Mouse (Mus musculus) forebrain, embryonic 16.5 days (tissue): Measurements from ENCODE around the gene Napa. TPM values are rescaled to one million over a fixed set of nuclear protein-coding genes. Genes with fewer than 3 reads are reported as not detected.

Source experiments
- ATAC-seq: fragments of 200-750 bp; cut with Nextera tagmentation; 2 replicates; pipeline ENCODE4 v1.8.0; 2017; ENCODE audit warnings: mild to moderate bottlenecking, moderate library complexity
- H3K27ac ChIP-seq: fragments of 300-500 bp; sonication (generic); 2 replicates; pipeline ENCODE4 v1.5.1; 2014; ENCODE audit warnings: low read length, control low read depth
- H3K27me3 ChIP-seq: fragments of 300-500 bp; sonication (generic); replicated peaks from 2 replicates; pipeline ENCODE4 v1.6.1; 2014; ENCODE audit warnings: low read length; ENCODE audit not compliant: control insufficient read depth, insufficient read depth
- H3K36me3 ChIP-seq: fragments of 300-500 bp; sonication (generic); 2 replicates; pipeline ENCODE4 v1.6.1; 2014; ENCODE audit not compliant: control insufficient read depth, insufficient read depth
- H3K4me1 ChIP-seq: fragments of 300-500 bp; sonication (generic); replicated peaks from 2 replicates; pipeline ENCODE4 v1.6.1; 2014; ENCODE audit warnings: low read length; ENCODE audit not compliant: control insufficient read depth, insufficient read depth
- H3K4me2 ChIP-seq: fragments of 300-500 bp; sonication (generic); 2 replicates; pipeline ENCODE4 v1.6.1; 2014; ENCODE audit warnings: mild to moderate bottlenecking, low read length, control low read depth
- H3K4me3 ChIP-seq: fragments of 300-500 bp; sonication (generic); replicated peaks from 2 replicates; pipeline ENCODE4 v1.5.1; 2014; ENCODE audit warnings: mild to moderate bottlenecking, low read length, control low read depth
- H3K9ac ChIP-seq: fragments of 300-500 bp; sonication (generic); replicated peaks from 2 replicates; pipeline ENCODE4 v1.6.1; 2014; ENCODE audit warnings: low read depth, low read length, control low read depth
- H3K9me3 ChIP-seq: fragments of 300-500 bp; sonication (generic); 2 replicates; pipeline ENCODE4 v1.6.1; 2016; ENCODE audit warnings: low read length; ENCODE audit not compliant: control insufficient read depth
- WGBS: fragments of 180-500 bp; shearing (Covaris S2); extraction: QIAGEN DNeasy Blood & Tissue Kit; methylation state at CpG from one replicate; pipeline ENCODE4 v1.1.7; 2014; 5-methylcytosine and 5-hydroxymethylcytosine counted together
- polyA plus RNA-seq: library from polyadenylated mRNA; unstranded; fragments of >200 nt; fragmentation: Nextera tagmentation; extraction: Ambion mirVana; gene quantifications from 2 replicates; pipeline ENCODE4 v1.2.1, GENCODE M21; 2015

Gene Napa
- polyA plus RNA-seq = 197 and 220 TPM in 2 replicates

DNA sequence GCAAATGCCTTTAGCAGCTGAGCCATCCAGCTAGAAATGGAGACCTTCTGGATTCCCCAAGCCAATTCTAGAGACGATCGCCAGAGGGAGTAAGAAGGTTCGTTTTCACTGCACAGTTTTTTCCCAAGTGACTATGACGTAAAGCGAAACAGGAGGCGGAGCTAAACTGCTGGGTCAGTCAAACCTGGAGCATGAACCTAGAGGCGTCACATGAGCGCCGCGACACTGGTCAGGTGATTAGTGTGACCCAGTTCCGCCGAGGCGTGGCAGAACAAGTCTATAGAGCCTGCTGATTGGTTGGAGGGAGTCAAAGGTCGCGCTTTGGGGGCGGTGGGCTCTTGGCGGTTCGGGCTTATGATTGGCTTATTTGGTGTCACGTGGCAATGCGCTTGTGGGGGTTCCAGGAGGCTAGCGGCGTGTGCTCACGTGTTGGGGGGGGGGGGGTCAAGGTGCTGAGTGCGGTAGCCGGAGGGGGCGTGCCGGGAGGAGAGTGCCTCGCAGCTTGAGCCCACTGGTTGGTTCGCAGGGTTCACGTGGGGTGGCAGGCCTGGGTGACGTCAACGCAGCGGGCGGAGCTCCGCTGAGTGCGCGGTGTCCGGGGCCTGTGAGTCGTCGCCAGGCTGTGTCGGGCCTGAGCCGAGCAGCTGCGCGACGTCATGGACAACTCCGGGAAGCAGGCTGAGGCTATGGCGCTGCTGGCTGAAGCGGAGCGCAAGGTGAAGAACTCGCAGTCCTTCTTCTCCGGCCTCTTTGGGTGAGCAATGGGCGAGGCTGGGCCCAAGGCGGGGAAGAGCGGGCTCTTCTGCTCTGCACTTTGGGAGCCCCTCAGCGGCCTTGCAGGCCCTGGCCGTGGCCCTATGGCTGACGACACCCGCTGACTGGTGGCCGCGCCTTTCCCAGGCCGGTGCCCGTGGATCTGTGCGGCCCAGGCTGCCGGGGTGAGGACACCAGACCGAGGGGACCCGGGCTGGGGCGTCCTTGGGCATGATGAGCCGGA lies at the start of gene Napa:
Gene Napa (plus strand): TSS at position 438 of the 997 bp plus-strand sequence.
- Histone ChIP-seq H3K9ac (peak within 1 kb of the TSS; percentile 92), H3K4me1 (peaks cover 24% of the 10 kb centered on the region), H3K9me3 (no peaks in the 10 kb centered on the region), H3K27ac (peak within 1 kb of the TSS; percentile 70), H3K4me2 (peak within 1 kb of the TSS; percentile 92), H3K36me3 (no peaks in the 10 kb centered on the region), H3K27me3 (no peaks in the 10 kb centered on the region), H3K4me3 (peak within 1 kb of the TSS; percentile 88)
- peak; percentile 98 for ATAC-seq
- WGBS = under 1% methylated on average over 64 of the region's 68 CpGs

DNA sequence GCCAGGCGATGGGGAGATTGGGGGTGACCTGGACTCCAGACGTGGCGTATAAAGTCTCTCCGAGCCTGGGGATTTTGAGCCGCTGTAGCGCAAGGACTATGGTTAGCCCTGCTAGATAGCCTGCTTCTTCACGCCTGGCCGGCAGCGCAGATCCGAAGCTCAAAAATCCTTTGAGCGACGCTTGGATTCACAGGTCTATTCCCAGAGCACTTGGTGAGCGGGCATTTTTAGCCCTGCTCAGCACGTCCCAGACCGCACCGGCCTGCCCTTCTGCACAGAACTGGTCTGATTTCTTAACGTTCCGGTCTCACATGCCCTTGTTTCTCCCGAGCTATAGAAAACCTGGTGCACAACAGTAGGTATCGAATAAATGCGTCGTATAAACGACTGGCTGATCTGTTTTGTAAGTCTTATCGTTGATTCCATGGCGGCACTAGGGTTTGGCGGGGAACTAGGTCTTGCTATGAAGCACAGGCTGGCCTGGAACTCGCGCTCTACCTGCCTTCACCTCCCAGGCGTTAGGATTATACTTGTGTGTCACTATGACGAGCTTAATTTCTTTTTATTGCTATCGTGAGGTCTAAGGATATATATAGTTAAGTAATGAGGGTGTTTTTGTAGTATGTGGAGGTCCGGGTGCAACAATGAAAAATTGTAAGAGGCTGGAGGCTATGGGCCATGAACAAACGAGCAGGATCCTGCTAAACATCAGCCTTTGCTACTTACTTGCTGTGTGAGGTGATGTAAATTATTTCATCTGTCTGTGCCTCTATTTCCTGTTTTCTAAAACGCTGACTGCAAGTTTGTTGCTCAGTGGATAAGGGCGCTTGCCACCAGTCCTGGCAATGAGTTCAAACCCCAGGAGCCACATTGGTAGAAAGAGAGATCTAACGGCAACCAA lies 49.3 kb upstream of the Napa start:
- H3K4me1 ChIP-seq = peaks cover 50% of the 10 kb centered on the region
- peak overlapping the region; percentile 80 for H3K27ac ChIP-seq
- H3K9ac ChIP-seq = peak overlapping the region; percentile 57
- ATAC-seq = no peak
- no peaks in the 10 kb centered on the region for H3K36me3 ChIP-seq
- H3K27me3 ChIP-seq = no peaks in the 10 kb centered on the region
- 8% methylated on average over 36 of the region's 36 CpGs for WGBS
- no peaks in the 10 kb centered on the region for H3K9me3 ChIP-seq
- peak overlapping the region; percentile 83 for H3K4me2 ChIP-seq
- peak overlapping the region; percentile 84 for H3K4me3 ChIP-seq

DNA sequence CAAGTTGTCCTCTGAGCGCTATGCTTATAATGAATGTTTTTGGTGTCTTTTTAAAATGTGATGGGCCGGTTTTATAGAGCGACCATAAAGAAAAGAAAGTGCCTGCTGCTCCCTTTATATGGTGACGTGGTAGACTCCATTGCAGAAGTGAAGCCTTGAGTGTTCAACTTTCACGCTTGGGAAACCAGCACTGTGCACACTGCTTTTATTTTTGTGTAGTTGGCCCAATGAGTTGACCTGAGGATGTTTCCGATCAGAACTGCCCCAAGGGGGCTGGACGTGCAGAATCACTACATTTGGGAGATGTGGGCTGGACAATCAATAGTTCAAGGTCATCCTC lies 48.7 kb upstream of the Napa start:
- Histone ChIP-seq H3K36me3 (no peaks in the 10 kb centered on the region), H3K9ac (no peak overlapping the region; the same call in 1 of the 2 replicates), H3K4me3 (peak overlapping the region; percentile 84), H3K27ac (no peak overlapping the region), H3K9me3 (no peaks in the 10 kb centered on the region), H3K27me3 (no peaks in the 10 kb centered on the region), H3K4me1 (peaks cover 44% of the 10 kb centered on the region), H3K4me2 (peak overlapping the region; percentile 83)
- no peak for ATAC-seq
- 83% methylated on average over 7 of the region's 7 CpGs for WGBS

DNA sequence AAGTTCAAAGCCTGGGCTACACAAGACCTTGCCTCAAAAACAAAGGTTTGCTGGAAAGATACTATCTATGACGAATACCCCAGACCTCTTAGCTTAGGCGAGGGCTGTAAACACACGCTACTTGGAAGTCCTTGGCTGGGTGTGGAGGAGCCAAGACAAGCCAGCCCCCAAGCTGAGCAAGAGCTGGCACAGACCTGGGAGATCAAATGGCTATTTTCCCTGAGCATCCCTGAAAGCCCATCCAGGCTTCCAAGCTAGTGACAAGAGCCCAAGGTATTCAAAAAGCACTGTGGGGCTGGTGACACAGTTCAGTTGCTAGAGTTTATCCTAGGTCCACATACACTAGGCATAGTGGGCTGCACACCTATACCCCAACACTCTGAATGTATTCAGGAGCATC lies 47.7 kb upstream of the Napa start:
- no peaks in the 10 kb centered on the region for H3K9me3 ChIP-seq
- no peak overlapping the region for H3K9ac ChIP-seq
- no peaks in the 10 kb centered on the region for H3K36me3 ChIP-seq
- H3K4me3 ChIP-seq = no peak overlapping the region
- H3K4me1 ChIP-seq = peaks cover 34% of the 10 kb centered on the region
- H3K4me2 ChIP-seq = no peak overlapping the region
- ATAC-seq = no peak
- WGBS = 95% methylated on average over 3 of the region's 3 CpGs
- H3K27ac ChIP-seq = no peak overlapping the region
- H3K27me3 ChIP-seq = no peaks in the 10 kb centered on the region

DNA sequence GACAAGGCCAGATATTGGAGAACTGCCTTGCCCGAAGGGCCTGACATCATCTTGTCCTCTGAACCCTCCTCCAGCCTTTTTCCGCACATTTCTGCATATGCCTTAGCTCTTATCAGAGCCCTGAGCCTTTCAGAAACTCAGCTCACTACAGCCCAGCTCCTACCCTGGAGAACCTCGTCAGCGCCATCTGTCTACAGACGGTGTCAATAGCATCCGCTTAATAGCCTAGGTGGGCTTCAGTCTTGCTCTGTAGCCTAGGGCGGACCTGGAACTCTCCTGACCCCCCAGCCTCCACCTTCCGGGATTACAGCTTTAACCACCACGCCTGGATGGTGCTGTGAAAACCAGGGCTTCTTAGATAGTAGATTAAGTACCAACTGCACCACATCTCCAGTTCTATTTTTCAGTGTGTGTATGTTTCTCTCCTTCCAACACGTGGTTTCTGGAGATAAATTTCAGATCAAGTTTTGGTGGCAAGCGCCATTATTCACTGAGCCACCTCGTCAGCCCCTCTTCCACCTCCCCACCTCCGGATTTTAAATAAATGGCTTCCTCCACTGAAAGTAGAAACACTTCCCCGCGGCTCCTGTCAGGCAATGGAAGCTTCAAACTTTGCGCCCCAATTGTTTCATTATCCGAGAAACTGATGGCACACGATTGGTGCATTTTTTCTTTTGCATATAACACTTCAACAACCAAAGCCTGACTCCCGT lies 46.2 kb upstream of the Napa start:
- Histone ChIP-seq H3K4me1 (peaks cover 25% of the 10 kb centered on the region), H3K36me3 (no peaks in the 10 kb centered on the region), H3K9me3 (no peaks in the 10 kb centered on the region), H3K27me3 (no peaks in the 10 kb centered on the region), H3K4me2 (peak overlapping the region; percentile 66), H3K27ac (peak overlapping the region; percentile 80), H3K9ac (peak overlapping the region; percentile 50), H3K4me3 (peak overlapping the region; percentile 53)
- WGBS = 7% methylated on average over 19 of the region's 19 CpGs
- ATAC-seq = no peak

DNA sequence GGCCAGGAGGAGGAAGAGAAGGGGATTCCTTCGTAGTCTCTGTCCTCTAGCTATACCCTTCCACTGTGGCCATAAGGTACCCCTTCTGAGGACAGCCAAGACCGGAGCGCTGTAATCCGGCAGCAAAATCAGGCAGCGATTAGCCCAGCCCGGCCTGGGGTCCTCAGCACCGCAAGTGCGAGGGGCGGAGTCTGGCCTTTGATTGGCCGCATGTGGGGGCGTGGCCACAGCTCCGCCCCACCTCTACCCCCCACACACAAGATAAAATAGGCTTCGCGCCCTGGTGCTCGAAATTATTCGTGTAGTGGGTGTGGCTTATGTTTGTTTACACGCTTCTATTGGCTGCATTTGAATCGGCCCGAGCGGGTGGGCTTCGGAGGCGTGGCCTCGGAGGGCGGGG lies 45.6 kb upstream of the Napa start:
- peak overlapping the region; percentile 66 for H3K4me2 ChIP-seq
- under 1% methylated on average over 24 of the region's 24 CpGs for WGBS
- peak overlapping the region; percentile 80 for H3K27ac ChIP-seq
- no peaks in the 10 kb centered on the region for H3K27me3 ChIP-seq
- H3K4me3 ChIP-seq = peak overlapping the region; percentile 53
- peak overlapping the region; percentile 50 for H3K9ac ChIP-seq
- no peaks in the 10 kb centered on the region for H3K36me3 ChIP-seq
- H3K9me3 ChIP-seq = no peaks in the 10 kb centered on the region
- ATAC-seq = peak; percentile 83
- H3K4me1 ChIP-seq = peaks cover 25% of the 10 kb centered on the region

DNA sequence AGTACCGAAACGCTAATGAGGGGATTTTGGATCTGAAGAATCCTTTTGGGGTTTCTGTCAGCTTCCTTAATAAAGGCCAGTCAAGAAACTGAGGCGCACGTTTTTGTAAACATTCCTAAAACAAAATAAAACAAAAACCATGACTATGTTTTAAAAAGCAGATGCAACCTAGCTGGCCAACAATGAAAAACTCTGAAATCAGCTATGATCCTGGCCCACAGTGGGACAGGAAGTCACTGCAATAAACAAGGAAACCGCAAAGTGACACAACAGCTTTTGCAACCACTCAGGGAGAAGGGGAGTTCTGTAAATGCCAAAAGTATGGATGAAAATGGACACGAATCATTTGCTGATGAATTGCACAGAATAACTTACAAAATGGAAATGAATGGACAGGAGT lies 45.2 kb upstream of the Napa start:
- H3K4me2 ChIP-seq = peak overlapping the region; percentile 66
- H3K27me3 ChIP-seq = no peaks in the 10 kb centered on the region
- H3K36me3 ChIP-seq = no peaks in the 10 kb centered on the region
- 13% methylated on average over 6 of the region's 6 CpGs for WGBS
- peak overlapping the region; percentile 26; the same call in 1 of the 2 replicates for H3K27ac ChIP-seq
- ATAC-seq = no peak
- no peak overlapping the region for H3K9ac ChIP-seq
- H3K4me3 ChIP-seq = peak overlapping the region; percentile 53
- H3K9me3 ChIP-seq = no peaks in the 10 kb centered on the region
- peaks cover 25% of the 10 kb centered on the region for H3K4me1 ChIP-seq

DNA sequence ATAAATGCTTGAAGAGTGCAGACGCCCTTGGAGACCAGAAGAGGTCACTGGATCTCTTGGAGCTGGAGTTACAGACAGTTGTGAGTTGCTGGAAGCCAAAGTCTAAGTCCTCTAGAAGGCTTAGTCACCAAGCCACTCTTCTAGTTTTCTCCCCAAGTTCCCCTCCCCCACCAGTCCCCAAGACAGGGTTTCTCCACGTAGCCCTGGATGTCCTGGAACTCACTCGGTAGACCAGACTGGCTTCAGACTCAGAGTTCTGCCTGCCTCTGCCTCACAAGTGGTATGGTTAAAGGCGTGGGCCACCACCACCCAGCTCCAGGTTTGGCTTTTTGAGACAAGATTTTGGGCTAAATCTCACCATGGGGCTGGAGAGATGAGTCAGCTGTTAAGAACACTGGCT lies 43.3 kb upstream of the Napa start:
- 65% methylated on average over 4 of the region's 4 CpGs for WGBS
- no peaks in the 10 kb centered on the region; the same call in 1 of the 2 replicates for H3K27me3 ChIP-seq
- no peak overlapping the region for H3K9ac ChIP-seq
- peaks cover 15% of the 10 kb centered on the region for H3K4me1 ChIP-seq
- no peak overlapping the region for H3K27ac ChIP-seq
- H3K9me3 ChIP-seq = no peaks in the 10 kb centered on the region
- no peak overlapping the region for H3K4me2 ChIP-seq
- no peaks in the 10 kb centered on the region for H3K36me3 ChIP-seq
- ATAC-seq = no peak
- H3K4me3 ChIP-seq = no peak overlapping the region
